Comparison of ENCODE assay signal across 8 mouse cellular contexts in genomic region chr11:117130068-117130467, GRCm38 (mm10). TPM values are rescaled to one million over a fixed set of nuclear protein-coding genes. Genes with fewer than 3 reads are reported as not detected.
DNase-seq lines count a peak whose midpoint lies in the region; ATAC-seq lines count a peak whose summit lies in the region.

No protein-coding gene starts in this region.

- no peak overlapping the region for H3K4me2 ChIP-seq in heart, embryonic 12.5 days
- H3K4me2 ChIP-seq in midbrain, embryonic 11.5 days = no peak overlapping the region
- H3K4me2 ChIP-seq in stomach, embryonic 15.5 days = no peak overlapping the region

- 83% methylated on average over 8 of the region's 8 CpGs for WGBS in heart, embryonic 12.5 days
- 46% methylated on average over 8 of the region's 8 CpGs for WGBS in midbrain, embryonic 10.5 days
- WGBS in midbrain, embryonic 11.5 days = 37% methylated on average over 8 of the region's 8 CpGs
- 78% methylated on average over 8 of the region's 8 CpGs for WGBS in limb, embryonic 10.5 days
- 75% methylated on average over 8 of the region's 8 CpGs for WGBS in stomach, embryonic 15.5 days

- no peaks in the 10 kb centered on the region for H3K36me3 ChIP-seq in heart, embryonic 12.5 days
- H3K36me3 ChIP-seq in midbrain, embryonic 10.5 days = peaks cover 16% of the 10 kb centered on the region
- H3K36me3 ChIP-seq in midbrain, embryonic 11.5 days (ENCODE audit: control insufficient read depth, insufficient read depth, low read length) = no peaks in the 10 kb centered on the region
- H3K36me3 ChIP-seq in limb, embryonic 10.5 days = peaks cover 18% of the 10 kb centered on the region
- no peaks in the 10 kb centered on the region for H3K36me3 ChIP-seq in stomach, embryonic 15.5 days

- H3K27me3 ChIP-seq in heart, embryonic 12.5 days (replicated peaks) = no peaks in the 10 kb centered on the region
- H3K27me3 ChIP-seq in midbrain, embryonic 10.5 days (ENCODE audit: low read depth, poor library complexity, severe bottlenecking) = no peaks in the 10 kb centered on the region
- H3K27me3 ChIP-seq in midbrain, embryonic 11.5 days (ENCODE audit: control insufficient read depth, insufficient read depth, low read length) = no peaks in the 10 kb centered on the region
- H3K27me3 ChIP-seq in limb, embryonic 10.5 days (ENCODE audit: low read depth, poor library complexity, severe bottlenecking) = no peaks in the 10 kb centered on the region
- H3K27me3 ChIP-seq in stomach, embryonic 15.5 days (replicated peaks) = no peaks in the 10 kb centered on the region

- DNase-seq in heart, adult 9 months (ENCODE audit: low spot score in 2 of 2) = no peak
- DNase-seq in midbrain, embryonic 10.5 days (ENCODE audit: low spot score) = no peak
- no peak for DNase-seq in midbrain, embryonic 11.5 days (ENCODE audit: low spot score, missing footprints)
- DNase-seq in limb, embryonic 10.5 days (ENCODE audit: low spot score) = no peak
- DNase-seq in right cerebral cortex, postnatal 14 days = no peak
- no peak for DNase-seq in cerebellum, adult 11 months

- H3K9me3 ChIP-seq in heart, embryonic 12.5 days (replicated peaks) = no peaks in the 10 kb centered on the region
- no peaks in the 10 kb centered on the region for H3K9me3 ChIP-seq in midbrain, embryonic 10.5 days (replicated peaks)
- H3K9me3 ChIP-seq in midbrain, embryonic 11.5 days (ENCODE audit: control insufficient read depth, low read length) = no peaks in the 10 kb centered on the region
- no peaks in the 10 kb centered on the region for H3K9me3 ChIP-seq in limb, embryonic 10.5 days (replicated peaks)
- no peaks in the 10 kb centered on the region for H3K9me3 ChIP-seq in stomach, embryonic 15.5 days

- peak overlapping the region; percentile 97 for H3K27ac ChIP-seq in heart, embryonic 12.5 days (ENCODE audit: poor library complexity, severe bottlenecking)
- H3K27ac ChIP-seq in midbrain, embryonic 10.5 days (replicated peaks) = peak overlapping the region; percentile 72
- H3K27ac ChIP-seq in midbrain, embryonic 11.5 days (ENCODE audit: low read depth, low read length) = no peak overlapping the region
- peak overlapping the region; percentile 27 for H3K27ac ChIP-seq in limb, embryonic 10.5 days
- peak overlapping the region; percentile 75 for H3K27ac ChIP-seq in stomach, embryonic 15.5 days

- ATAC-seq in heart, embryonic 12.5 days (ENCODE audit: insufficient number of reproducible peaks, low FRiP score) = no peak
- no peak for ATAC-seq in midbrain, embryonic 11.5 days (ENCODE audit: low FRiP score)
- no peak for ATAC-seq in stomach, embryonic 15.5 days (ENCODE audit: insufficient read depth, low FRiP score, low read depth)

- peaks cover 78% of the 10 kb centered on the region for H3K4me1 ChIP-seq in heart, embryonic 12.5 days (replicated peaks)
- peaks cover 48% of the 10 kb centered on the region for H3K4me1 ChIP-seq in midbrain, embryonic 10.5 days
- peaks cover 32% of the 10 kb centered on the region for H3K4me1 ChIP-seq in midbrain, embryonic 11.5 days (ENCODE audit: control insufficient read depth, insufficient read depth, low read length)
- H3K4me1 ChIP-seq in limb, embryonic 10.5 days = peaks cover 46% of the 10 kb centered on the region
- peaks cover 36% of the 10 kb centered on the region for H3K4me1 ChIP-seq in stomach, embryonic 15.5 days

- H3K4me3 ChIP-seq in heart, embryonic 12.5 days = no peak overlapping the region
- H3K4me3 ChIP-seq in midbrain, embryonic 10.5 days = no peak overlapping the region
- no peak overlapping the region for H3K4me3 ChIP-seq in midbrain, embryonic 11.5 days (ENCODE audit: low read depth, low read length)
- no peak overlapping the region for H3K4me3 ChIP-seq in limb, embryonic 10.5 days
- no peak overlapping the region for H3K4me3 ChIP-seq in stomach, embryonic 15.5 days (replicated peaks)

- H3K9ac ChIP-seq in heart, embryonic 12.5 days = peak overlapping the region; percentile 57; the same call in 1 of the 2 replicates
- no peak overlapping the region for H3K9ac ChIP-seq in midbrain, embryonic 11.5 days (ENCODE audit: low read length)
- H3K9ac ChIP-seq in stomach, embryonic 15.5 days = no peak overlapping the region

RNA-seq across cellular contexts. Expression of gene Sec14l1, which starts 15.1 kb away (rescaled TPM):
- polyA plus RNA-seq in heart, embryonic 12.5 days (2016; fragmentation: Nextera tagmentation; extraction: Ambion mirVana) = 53.4 and 56.6 TPM in 2 replicates
- 49.9 and 58.0 TPM in 2 replicates for polyA plus RNA-seq in midbrain, embryonic 10.5 days (2016; fragmentation: Nextera tagmentation; extraction: Ambion mirVana)
- 32.4 and 36.7 TPM in 2 replicates for polyA plus RNA-seq in midbrain, embryonic 11.5 days (2014; fragmentation: Nextera tagmentation; extraction: Ambion mirVana)
- 40.1 and 47.8 TPM in 2 replicates for polyA plus RNA-seq in limb, embryonic 10.5 days (2016; fragmentation: Nextera tagmentation; extraction: Ambion mirVana)
- 48.0 and 49.5 TPM in 2 replicates for polyA plus RNA-seq in stomach, embryonic 15.5 days (2015; fragmentation: Nextera tagmentation; extraction: Ambion mirVana)
